Mouse (Mus musculus) heart, embryonic 10.5 days (tissue): Measurements from ENCODE around the gene Fam50b. TPM values are rescaled to one million over a fixed set of nuclear protein-coding genes. Genes with fewer than 3 reads are reported as not detected.

Experiments
- DNase-seq: peaks from one replicate; pipeline ENCODE4 v3.0.0-alpha.2; 2017; ENCODE audit warnings: low spot score
- H3K27ac ChIP-seq: fragments of 300-500 bp; sonication (generic); 2 replicates; pipeline ENCODE4 v1.5.1; 2016; ENCODE audit warnings: mild to moderate bottlenecking
- H3K27me3 ChIP-seq: fragments of 300-500 bp; sonication (generic); 2 replicates; pipeline ENCODE4 v1.6.1; 2016; ENCODE audit warnings: mild to moderate bottlenecking; ENCODE audit not compliant: poor library complexity, insufficient read depth, severe bottlenecking
- H3K36me3 ChIP-seq: fragments of 300-500 bp; sonication (generic); 2 replicates; pipeline ENCODE4 v1.6.1; 2016; ENCODE audit warnings: mild to moderate bottlenecking, moderate library complexity
- H3K4me1 ChIP-seq: fragments of 300-500 bp; sonication (generic); 2 replicates; pipeline ENCODE4 v1.6.1; 2016; ENCODE audit warnings: mild to moderate bottlenecking
- H3K4me3 ChIP-seq: fragments of 300-500 bp; sonication (generic); 2 replicates; pipeline ENCODE4 v1.5.1; 2016; ENCODE audit warnings: mild to moderate bottlenecking, moderate library complexity
- H3K9me3 ChIP-seq: fragments of 300-500 bp; sonication (generic); 2 replicates; pipeline ENCODE4 v1.6.1; 2016; ENCODE audit warnings: mild to moderate bottlenecking, moderate library complexity
- WGBS: fragments of 180-500 bp; shearing (Covaris S2); methylation state at CpG from one replicate; pipeline ENCODE4 v1.1.7; 2016; 5-methylcytosine and 5-hydroxymethylcytosine counted together
- polyA plus RNA-seq: library from polyadenylated mRNA; unstranded; fragments of >200 nt; fragmentation: Nextera tagmentation; extraction: Ambion mirVana; gene quantifications from 2 replicates; pipeline ENCODE4 v1.2.1, GENCODE M21; 2016

Gene Fam50b
- polyA plus RNA-seq, 1 experiment from 2014 or later, result not detected

- 53% methylated on average over 4 of the region's 4 CpGs for WGBS
- Histone ChIP-seq H3K27ac (no peak overlapping the region), H3K36me3 (no peaks in the 10 kb centered on the region), H3K4me1 (no peaks in the 10 kb centered on the region), H3K9me3 (no peaks in the 10 kb centered on the region), H3K4me3 (no peak overlapping the region), H3K27me3 (no peaks in the 10 kb centered on the region)
- DNase-seq, result no peak
Measured at GRCm38 (mm10) chr13:34781611-34782009, 47.0 kb downstream of the Fam50b start.

GRCm38 (mm10) chr13:34784818-34785217 is 50.2 kb downstream of the Fam50b start:
- no peak overlapping the region for H3K4me3 ChIP-seq
- 62% methylated on average over 8 of the region's 8 CpGs for WGBS
- DNase-seq, result no peak
- H3K27ac ChIP-seq, result no peak overlapping the region
- H3K36me3 ChIP-seq, result no peaks in the 10 kb centered on the region
- H3K27me3 ChIP-seq, result no peaks in the 10 kb centered on the region
- H3K4me1 ChIP-seq, result no peaks in the 10 kb centered on the region
- no peaks in the 10 kb centered on the region for H3K9me3 ChIP-seq

DNA sequence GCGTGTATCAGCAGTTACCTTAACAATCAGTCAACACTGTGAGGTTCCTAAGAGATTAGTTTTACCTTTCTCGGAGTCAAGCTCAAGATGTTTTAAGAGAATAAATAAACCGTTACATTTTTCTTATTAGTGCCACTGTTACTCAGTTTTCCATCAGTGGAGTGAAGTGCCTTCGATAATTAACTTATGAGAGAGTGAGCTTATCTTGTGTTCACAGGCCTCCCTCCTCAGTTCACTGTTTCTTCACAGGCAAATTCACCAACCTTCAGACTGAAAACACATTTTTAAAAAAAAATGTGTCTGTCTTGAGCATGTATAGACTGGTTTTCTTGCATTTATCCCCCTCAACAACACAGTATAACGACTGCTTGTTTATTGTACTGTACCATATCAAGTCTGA is 52.0 kb downstream of the Fam50b start:
- H3K4me3 ChIP-seq, result no peak overlapping the region
- WGBS, result 68% methylated on average over 5 of the region's 5 CpGs

GRCm38 (mm10) chr13:34787546-34787945 is 52.9 kb downstream of the Fam50b start:
- Histone ChIP-seq H3K4me3 (no peak overlapping the region), H3K4me1 (no peaks in the 10 kb centered on the region), H3K27me3 (no peaks in the 10 kb centered on the region), H3K36me3 (no peaks in the 10 kb centered on the region), H3K27ac (no peak overlapping the region), H3K9me3 (no peaks in the 10 kb centered on the region)
- no peak for DNase-seq
- WGBS, result 71% methylated on average over 5 of the region's 5 CpGs

More for the DNA sequence above, 52.0 kb downstream of the Fam50b start:
- H3K9me3 ChIP-seq, result no peaks in the 10 kb centered on the region
- no peaks in the 10 kb centered on the region for H3K27me3 ChIP-seq
- no peak for DNase-seq
- H3K36me3 ChIP-seq, result no peaks in the 10 kb centered on the region
- no peak overlapping the region for H3K27ac ChIP-seq
- H3K4me1 ChIP-seq, result no peaks in the 10 kb centered on the region

DNA sequence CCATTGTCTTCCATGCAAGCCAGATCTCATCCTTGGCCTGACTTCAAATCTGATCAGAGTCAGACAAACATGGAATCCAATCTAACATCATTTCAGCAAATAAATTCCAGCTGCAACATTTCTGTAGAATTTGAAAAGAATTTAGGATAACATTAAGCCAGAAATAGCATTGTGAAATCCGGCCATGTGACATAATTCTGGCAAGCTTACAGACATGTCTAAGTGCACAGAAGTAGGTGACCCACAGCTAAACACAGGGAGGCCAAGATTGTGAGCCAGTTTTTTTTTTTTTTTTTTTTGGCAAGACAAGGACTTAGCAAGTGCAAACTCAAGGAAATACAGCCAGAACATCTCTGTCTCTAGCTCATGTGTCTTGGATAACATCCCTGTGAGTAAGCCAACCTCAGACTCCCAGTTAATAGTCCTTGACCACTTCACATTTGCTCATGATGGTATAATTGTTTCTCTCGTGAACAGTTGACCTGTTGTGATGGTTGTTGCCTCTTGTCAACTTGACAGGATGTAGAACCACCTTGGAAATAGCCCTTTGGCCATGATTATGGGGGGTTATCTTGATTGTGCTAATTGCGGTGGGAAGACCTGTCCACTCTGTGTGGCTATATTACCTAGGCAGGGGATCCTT is 54.6 kb downstream of the Fam50b start:
- Histone ChIP-seq H3K4me1 (no peaks in the 10 kb centered on the region), H3K9me3 (no peaks in the 10 kb centered on the region), H3K27ac (no peak overlapping the region), H3K4me3 (no peak overlapping the region), H3K27me3 (no peaks in the 10 kb centered on the region), H3K36me3 (no peaks in the 10 kb centered on the region)
- WGBS, result 74% methylated on average over 3 of the region's 3 CpGs
- DNase-seq, result no peak

DNA sequence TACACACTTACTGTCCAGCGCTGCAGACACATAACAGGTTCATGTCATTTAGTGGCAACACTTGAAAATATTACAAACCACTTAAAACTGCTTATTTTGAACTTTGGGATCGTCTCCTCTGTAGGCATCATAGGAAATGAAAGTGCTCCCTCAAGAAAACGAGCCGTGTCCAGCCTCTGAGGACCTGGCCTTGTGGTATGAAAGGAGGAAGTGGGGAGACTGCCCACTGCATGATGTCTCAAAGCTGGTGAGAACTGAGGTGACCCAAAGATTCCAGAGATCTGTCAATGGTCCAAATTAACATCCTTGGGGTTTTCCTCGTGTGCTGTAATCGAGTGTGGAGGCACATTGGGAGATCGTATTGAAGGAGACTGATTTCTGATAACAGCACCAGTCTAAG is 58.4 kb downstream of the Fam50b start:
- no peaks in the 10 kb centered on the region for H3K4me1 ChIP-seq
- WGBS, result 63% methylated on average over 7 of the region's 7 CpGs
- no peaks in the 10 kb centered on the region for H3K36me3 ChIP-seq
- DNase-seq, result no peak
- no peaks in the 10 kb centered on the region for H3K9me3 ChIP-seq
- H3K27ac ChIP-seq, result no peak overlapping the region
- H3K27me3 ChIP-seq, result no peaks in the 10 kb centered on the region
- no peak overlapping the region for H3K4me3 ChIP-seq

GRCm38 (mm10) chr13:34793816-34794215 is 59.2 kb downstream of the Fam50b start:
- DNase-seq, result no peak
- Histone ChIP-seq H3K9me3 (no peaks in the 10 kb centered on the region), H3K27ac (no peak overlapping the region), H3K36me3 (no peaks in the 10 kb centered on the region), H3K4me3 (no peak overlapping the region), H3K27me3 (no peaks in the 10 kb centered on the region), H3K4me1 (no peaks in the 10 kb centered on the region)
- WGBS, result 27% methylated on average over 2 of the region's 2 CpGs

DNA sequence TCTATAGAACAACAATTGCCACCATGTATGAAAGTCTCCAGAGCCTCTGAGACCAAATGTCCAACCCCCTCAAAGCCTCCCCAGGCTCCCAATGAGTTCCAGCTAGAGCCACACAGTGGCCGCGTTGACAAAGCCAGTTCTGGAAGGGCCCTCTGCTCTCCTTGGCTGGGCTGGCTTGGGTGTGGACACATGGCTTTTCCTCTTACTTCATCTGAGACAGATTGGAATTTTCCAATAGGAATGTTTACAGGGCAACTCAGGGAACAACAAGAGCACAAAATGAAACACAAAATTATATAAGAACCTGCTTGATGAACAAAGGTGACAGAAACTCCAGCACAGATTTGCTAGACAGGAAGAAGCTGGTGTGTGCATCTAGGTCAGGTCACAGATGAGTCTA is 59.8 kb downstream of the Fam50b start:
- no peak for DNase-seq
- no peaks in the 10 kb centered on the region for H3K36me3 ChIP-seq
- H3K27me3 ChIP-seq, result no peaks in the 10 kb centered on the region
- no peaks in the 10 kb centered on the region for H3K9me3 ChIP-seq
- no peak overlapping the region for H3K4me3 ChIP-seq
- H3K4me1 ChIP-seq, result no peaks in the 10 kb centered on the region
- no peak overlapping the region for H3K27ac ChIP-seq
- 57% methylated on average over 2 of the region's 2 CpGs for WGBS

Other genes starting within 250 kb of the Fam50b start
- 11.2 and 11.7 TPM in 2 replicates for gene Pxdc1, start 81.4 kb upstream of the Fam50b start, polyA plus RNA-seq
- 49.1 and 55.1 TPM in 2 replicates for gene Prpf4b, start 140.5 kb downstream of the Fam50b start, polyA plus RNA-seq
- gene Fam217a, start 189.5 kb downstream of the Fam50b start, polyA plus RNA-seq, result 1.7 and 2.0 TPM in 2 replicates
- gene 4933417A18Rik, start 189.6 kb downstream of the Fam50b start, polyA plus RNA-seq, result not detected in 2 replicates
- gene Eci3, start 229.0 kb downstream of the Fam50b start, polyA plus RNA-seq, result 0.43 and 0.55 TPM in 2 replicates